Mouse (Mus musculus) hindlimb bud, embryonic 11.5 days (tissue): ENCODE measurements at regions not wholly inside any gene's neighbourhood (a gene's known extent, or its start where the extent isn't known, plus 50 kb on each side); places are given as distances from the start of the nearest gene placed in this dataset.

Source experiments
- DNase-seq: peaks from one replicate; pipeline ENCODE4 v3.0.0-alpha.2; 2012; ENCODE audit warnings: low read depth, low spot score; ENCODE audit errors: extremely low spot score

DNA sequence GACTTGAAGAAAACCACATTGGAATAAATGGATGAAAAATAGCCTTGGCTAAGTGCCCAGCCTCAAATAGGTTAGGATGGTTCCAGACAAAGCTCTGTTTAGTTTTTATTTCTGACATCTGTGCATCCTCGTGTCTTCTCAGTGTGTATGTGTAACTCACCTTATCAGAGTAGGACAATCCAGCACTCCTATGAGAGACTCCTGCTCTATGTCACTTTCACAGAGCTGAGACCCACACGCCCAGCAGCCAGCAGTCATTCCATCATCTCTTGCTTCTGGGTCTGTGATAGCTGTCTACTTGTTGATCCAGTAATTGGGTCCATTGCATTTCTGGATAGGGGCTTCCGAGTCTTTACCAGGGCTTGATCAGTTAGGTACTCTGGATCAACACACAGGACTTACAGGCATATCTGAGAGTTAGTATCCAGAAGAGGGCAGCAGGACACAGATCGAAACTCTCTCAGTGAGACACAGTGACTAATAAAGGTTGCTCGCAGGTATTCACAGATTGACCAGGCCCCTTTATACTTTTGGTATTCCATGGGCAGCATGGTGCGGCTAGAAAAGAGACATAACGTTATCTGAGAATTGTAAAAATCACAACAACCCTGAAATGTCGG lies 286.3 kb upstream of the Fam92a start:
- DNase-seq, result no peak

DNA sequence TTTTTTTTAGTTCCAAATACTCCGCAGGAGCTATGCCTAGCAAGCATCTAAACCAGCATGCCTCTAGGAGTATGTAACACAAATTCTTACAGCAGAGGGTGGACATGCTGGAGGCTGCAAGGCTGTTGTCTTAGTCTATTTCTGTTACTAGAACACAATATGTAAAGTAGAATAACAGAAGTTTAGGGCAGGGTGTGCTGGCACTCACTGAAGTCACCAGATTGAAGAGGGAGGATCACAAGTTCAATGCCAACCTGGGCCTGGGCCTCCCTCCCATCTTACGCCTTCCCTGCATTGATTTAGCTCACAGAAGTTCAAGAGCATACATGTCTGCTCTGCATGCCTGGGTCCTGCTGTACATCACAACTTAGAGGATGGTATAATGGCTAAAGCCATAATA lies 280.3 kb upstream of the Fam92a start:
- no peak for DNase-seq

GRCm38 (mm10) chr4:12425507-12425906 lies 253.7 kb upstream of the Fam92a start:
- no peak for DNase-seq

DNA sequence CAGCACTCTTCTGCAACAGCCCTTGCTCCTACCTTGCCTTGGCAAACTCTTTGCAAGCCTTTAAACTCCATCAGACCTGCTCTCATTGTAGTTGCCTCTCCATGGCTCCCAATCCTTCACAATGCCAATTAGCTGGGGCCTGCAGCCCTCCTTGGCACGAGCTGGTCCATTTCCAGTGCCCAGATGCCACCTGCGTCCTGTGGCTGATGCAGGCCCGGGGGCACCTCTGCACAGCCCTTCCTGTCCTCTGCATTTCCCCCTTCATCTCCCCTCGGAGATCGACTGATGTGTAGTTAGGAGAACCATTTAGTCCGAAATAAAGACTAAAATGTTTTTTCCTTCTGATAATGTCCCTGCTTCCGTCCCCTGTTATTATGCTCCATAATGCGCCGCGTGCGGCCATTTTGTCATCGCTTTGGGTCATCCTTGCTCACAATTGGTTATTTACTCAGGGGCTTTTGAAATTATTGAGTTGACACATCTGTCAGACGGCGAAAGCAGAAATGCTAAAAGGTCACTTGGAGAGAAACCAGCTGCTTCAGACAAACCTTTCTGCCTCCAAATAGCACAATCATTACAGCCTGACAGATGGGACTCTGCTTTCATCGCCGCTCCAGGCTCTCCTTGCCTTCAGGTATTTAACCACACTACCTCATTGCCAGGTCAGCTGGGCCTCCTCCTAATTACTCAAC lies 250.0 kb upstream of the Fam92a start:
- DNase-seq, result no peak

DNA sequence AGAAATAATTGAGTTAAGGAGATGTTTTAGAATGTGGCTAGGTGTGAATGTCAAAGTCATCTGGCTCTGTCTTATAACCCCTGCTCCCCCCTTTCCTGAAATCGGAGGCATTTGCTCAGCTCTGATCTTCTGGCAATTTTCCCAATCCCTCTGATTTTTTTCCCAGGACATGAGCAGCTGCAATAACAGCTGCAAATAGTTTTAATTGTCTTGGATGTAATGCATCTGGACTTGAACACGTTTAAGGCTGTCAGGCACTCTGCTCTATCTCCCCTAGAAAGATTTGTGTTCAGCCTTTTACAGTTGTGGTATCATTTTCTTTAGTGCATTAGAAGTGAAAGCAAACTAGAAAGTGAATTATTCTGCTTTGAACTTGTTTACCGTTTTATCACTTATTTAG lies 246.3 kb upstream of the Fam92a start:
- DNase-seq, result no peak

- no peak for DNase-seq
These were observed 223.5 kb upstream of the Fam92a start for GRCm38 (mm10) chr4:12395344-12395743.

- DNase-seq, result no peak
These were observed 205.2 kb upstream of the Fam92a start for GRCm38 (mm10) chr4:12376797-12377570.

- no peak for DNase-seq
These were observed 197.7 kb upstream of the Fam92a start for GRCm38 (mm10) chr4:12369551-12369950.

DNA sequence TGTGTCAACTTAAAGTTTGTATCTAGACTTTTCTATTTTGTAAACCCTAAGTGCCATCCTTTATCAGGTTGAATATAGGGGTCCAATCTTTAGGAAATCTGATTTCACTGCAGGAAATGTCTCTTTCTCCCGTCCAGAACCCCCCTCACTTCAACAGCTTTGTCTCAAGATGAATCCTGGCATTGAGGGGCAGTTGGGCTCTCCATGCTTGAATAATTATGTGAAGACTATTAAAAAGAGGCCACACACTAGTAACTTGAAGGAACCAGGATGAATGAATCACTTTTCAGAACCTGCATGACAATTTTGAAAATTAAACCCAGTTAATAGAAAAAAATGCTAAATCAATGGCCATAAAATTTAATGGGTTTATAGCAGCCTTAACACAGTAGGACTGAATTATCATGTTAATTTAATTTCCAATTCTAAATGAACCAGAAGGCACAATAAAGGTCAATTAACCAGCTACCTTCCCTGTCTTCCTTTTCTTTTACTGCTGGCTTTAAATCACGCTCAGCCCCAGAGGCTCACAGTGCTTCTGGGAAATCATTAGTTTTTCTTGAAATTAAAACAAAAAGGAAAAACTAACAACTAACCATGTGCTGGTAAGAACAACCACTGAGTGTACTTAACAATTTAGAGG lies 185.3 kb upstream of the Fam92a start:
- no peak for DNase-seq

DNA sequence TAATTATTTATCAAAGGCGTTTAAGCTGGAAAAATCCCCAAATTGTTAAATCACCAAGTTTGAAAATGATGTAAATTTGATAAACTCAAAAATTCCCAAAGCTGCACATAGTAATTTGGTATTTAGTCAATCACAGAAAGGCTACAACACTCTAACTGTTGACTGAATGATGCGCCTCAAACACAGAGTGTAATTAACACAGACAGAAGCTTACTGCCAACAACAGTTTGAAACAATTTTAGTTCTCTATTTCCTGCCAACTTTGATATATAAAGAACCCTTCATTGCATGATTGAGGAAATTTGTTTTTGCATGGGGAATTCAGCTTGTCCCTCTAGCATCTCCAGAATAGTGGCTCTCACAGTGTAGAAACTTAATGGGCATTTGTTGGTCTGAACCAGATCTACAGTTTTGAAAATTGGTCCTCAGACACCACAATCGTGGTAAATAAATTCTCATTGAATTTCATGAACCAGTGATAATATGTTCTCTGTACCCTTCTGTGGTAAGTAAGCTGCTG lies 181.6 kb upstream of the Fam92a start:
- DNase-seq, result no peak

- no peak for DNase-seq
These were observed 167.4 kb upstream of the Fam92a start for GRCm38 (mm10) chr4:12339236-12339635.

DNA sequence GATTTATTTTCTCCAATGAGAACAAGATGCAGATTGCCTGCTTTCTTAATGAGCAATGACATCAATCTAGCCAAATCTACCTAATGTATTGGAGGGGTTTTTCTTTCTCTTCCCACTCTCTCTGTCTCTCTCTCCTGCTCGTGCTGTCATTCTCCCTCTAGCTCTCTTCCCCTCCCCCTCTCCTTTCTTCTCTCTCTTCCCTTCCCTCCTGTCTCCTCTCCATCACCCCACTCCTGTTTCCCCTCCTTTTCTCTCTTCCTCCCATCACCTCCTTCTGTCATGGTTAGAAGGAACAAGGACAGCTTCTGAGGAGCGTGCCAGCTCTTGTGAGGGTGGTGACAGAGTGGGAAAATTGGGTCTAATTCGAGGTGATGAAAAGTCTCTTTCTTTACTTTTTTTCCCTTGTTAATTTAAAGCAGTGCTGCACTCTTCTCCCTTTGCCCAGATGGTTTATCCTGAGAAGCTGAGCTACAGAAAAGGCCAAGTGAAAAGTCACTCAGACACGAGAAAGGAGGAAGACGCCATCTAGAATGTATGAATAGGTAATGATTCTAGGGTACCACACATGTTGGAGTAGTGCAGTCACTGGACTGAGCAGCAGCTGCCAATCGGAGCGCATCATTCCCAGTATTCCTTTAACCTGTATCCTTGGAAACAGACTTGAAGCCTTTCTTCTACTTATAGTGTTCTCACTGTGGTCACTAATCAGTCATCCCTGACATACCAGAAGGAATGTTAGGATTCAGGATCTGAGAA lies 163.2 kb upstream of the Fam92a start:
- DNase-seq, result no peak

- DNase-seq, result no peak
These were observed 162.6 kb upstream of the Fam92a start for GRCm38 (mm10) chr4:12334429-12334828.

DNA sequence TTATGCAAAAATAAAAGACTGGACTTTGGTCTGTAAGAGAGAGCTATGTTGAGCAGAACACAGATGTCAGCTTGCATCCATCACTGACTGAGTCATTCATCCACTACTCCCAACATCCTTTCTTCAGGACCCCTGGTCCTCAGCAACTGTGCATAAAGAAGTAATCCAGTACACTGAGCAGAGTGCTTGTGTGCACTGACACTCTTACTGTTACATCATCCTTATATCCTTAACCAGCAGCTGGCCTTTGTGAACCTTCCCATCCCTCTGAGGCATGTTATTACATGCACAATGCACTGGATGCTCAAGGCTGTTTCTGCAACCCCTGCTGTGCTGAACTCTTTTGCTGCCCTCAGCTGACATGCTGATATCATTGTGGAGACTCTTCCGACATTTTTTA lies 144.2 kb upstream of the Fam92a start:
- no peak for DNase-seq

GRCm38 (mm10) chr4:12308332-12308731 lies 136.5 kb upstream of the Fam92a start:
- no peak for DNase-seq

DNA sequence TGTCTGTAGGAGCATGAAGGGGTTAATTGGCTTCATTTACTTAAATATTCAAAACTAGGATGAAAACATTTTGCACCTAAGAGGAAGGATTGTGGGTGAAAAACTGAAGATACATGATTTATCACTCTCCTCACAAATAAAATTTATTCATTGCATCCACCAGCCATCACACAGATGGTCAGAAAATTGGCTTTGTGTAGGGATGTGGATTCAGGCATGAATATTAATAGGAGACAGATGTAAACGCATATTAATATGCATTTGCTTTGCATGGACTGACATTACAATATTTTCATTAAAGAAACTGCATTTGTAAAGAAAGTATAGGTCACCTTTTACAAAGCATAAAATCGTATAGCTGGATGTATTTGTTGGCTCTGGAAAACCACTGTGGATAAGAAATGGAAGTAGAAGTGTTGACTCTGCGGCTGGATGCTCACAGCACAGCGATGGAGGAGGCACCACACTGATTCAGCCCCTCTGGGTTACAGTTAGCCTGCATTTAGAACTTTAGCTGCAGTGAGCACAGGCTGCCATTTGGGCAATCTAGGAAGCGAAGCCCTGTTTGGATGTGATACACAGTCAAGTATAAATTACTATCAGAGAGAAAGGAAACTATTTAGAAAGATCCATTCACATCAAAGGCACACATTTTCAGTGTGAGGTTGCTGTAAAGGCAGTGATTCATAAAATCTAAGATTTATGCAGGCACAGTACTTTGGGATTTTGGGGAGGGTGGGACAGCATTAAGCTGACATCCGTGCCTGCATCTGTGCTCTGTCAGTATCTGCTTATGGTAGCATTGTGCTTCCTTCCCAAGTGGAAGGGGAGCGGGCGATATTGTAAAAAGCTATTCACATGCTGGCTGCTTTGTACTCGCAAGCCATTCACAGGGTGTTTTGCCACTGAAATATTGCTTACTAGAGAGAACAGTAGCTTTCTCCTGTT lies 135.1 kb upstream of the Fam92a start:
- no peak for DNase-seq

- DNase-seq, result no peak
These were observed 115.4 kb upstream of the Fam92a start for GRCm38 (mm10) chr4:12287079-12287686.

GRCm38 (mm10) chr4:12286391-12286790 lies 114.6 kb upstream of the Fam92a start:
- DNase-seq, result no peak

- DNase-seq, result no peak
These were observed 114.2 kb upstream of the Fam92a start for GRCm38 (mm10) chr4:12285983-12286382.
